Mouse (Mus musculus): ENCODE measurements around the gene Gpr150. TPM values are rescaled to one million over a fixed set of nuclear protein-coding genes. Genes with fewer than 3 reads are reported as not detected.

Gpr150 gene
- polyA plus RNA-seq, 1 experiment from 2014 or later = 0.08 TPM

DNA sequence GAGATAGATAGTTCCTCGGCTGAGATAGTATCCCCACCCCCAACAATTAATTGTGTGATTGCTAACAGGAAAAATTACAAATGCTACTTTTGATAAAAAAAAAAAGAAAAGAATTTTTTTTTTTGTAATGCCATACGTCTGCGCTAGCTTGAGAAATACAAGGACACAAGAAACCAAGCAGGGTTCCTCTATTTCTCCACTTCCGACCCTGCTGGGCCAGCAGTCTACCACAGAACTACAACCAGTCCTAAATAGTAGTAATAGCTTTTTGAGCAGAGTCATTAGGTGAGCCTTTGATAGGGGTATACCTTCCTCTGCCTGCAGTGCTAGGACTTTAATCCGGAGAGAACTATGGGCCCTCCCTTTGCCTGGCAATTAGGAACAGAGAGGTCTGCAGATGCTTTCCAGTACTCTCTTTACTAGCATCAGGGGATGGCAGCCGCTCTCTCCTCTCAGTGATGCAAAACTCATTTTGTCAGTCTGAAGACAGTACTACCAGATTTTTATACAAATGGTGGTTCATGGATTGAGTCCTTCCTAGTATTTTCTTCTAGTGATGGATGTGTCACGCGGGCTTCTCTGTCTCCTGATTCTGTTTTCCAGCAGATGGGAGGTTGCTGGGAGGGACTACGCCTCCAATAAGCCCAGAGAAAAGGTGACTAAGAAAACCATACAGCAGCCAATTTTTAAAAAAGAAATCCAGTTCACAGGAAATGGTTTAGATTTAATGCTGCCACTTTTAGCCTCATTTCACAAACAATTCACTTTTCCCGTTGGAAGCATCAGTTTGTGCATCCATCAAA is 672 bp upstream of the Gpr150 start:
- Histone ChIP-seq H3K4me2 (no peak overlapping the region), H3K9me3 (replicated peaks) (no peaks in the 10 kb centered on the region; the same call in 1 of the 2 replicates), H3K27me3 (replicated peaks) (peaks cover 57% of the 10 kb centered on the region), H3K9ac (no peak overlapping the region), H3K27ac (ENCODE audit: poor library complexity, severe bottlenecking) (no peak overlapping the region), H3K4me3 (no peak overlapping the region), H3K36me3 (peaks cover 3% of the 10 kb centered on the region), H3K4me1 (replicated peaks) (peaks cover 11% of the 10 kb centered on the region)
- ATAC-seq (ENCODE audit: insufficient number of reproducible peaks, low FRiP score) = no peak
- WGBS = 68% methylated on average over 10 of the region's 10 CpGs

DNA sequence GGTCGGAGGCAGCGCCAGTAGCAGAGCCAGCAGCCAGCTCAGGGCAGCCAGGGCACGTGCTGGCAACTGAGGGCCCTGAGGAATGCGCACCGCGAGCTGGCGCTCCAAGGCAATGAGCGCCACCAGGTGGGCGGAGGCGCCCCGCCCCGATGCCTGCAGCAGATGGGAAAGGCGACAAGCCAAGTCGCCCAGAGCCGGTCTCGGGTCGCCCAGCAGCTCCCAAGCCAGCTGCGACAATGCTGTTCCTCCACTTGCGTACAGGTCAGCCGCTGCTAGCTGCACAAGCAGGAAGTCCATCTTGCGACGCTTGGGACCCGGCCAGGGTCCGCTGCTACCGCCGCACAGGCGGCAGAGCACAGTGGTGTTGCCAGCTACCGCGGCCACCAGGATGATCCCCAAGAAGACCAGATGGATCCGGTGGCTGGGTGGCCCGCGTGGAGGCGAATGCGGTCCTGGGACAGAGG is 503 bp downstream of the Gpr150 start:
- WGBS = under 1% methylated on average over 34 of the region's 34 CpGs
- Histone ChIP-seq H3K9me3 (replicated peaks) (no peaks in the 10 kb centered on the region; the same call in 1 of the 2 replicates), H3K4me1 (replicated peaks) (peaks cover 11% of the 10 kb centered on the region), H3K27me3 (replicated peaks) (peaks cover 60% of the 10 kb centered on the region), H3K27ac (ENCODE audit: poor library complexity, severe bottlenecking) (no peak overlapping the region), H3K4me3 (peak overlapping the region; percentile 53), H3K4me2 (peak overlapping the region; percentile 99), H3K9ac (peak overlapping the region; percentile 38), H3K36me3 (no peaks in the 10 kb centered on the region)
- peak; percentile 84 for ATAC-seq (ENCODE audit: insufficient number of reproducible peaks, low FRiP score)

DNA sequence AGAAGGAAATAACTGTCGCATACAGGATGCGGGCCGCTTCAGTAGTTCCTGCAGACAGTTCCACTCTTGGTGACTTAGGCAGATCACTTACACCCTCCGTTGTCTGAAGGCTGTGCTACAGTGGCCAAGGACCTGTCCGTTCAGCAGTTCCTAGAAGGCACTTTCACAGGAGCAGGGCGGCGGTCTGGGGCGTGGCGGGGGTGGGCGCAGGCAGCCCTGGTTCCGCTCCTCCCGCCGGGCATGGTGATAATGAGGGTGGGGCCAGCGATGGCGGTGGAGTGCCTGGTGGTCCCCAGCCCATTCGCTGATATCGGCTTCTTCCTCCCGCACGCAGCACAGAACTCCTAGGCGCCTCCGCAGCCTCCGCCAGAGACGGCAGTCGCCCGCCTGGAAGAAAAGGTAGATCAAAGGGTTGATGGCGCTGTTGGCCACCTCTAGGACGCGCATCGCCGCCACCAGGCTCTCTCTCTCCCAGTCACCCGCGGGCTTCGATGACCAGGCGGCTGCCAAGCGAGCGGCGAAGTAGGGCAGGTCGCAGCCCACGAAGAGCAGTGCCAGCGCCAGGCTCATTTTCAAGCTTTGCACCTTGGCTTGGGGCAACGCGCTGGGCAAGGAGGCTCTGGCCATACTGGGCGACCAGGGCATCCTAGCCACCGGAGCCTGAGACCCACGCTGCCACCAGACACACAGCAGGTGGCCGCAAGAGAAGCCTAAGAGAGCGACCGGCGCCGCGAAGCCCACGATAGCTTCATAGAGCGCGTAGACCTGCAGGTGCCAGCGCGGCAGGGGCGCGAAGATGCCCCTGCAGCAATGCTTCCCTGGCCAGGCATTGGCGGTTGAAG is 1.2 kb downstream of the Gpr150 start:
- under 1% methylated on average over 59 of the region's 59 CpGs for WGBS
- Histone ChIP-seq H3K9me3 (replicated peaks) (no peaks in the 10 kb centered on the region; the same call in 1 of the 2 replicates), H3K4me2 (peak overlapping the region; percentile 99), H3K27me3 (replicated peaks) (peaks cover 60% of the 10 kb centered on the region), H3K9ac (peak overlapping the region; percentile 38), H3K27ac (ENCODE audit: poor library complexity, severe bottlenecking) (no peak overlapping the region), H3K4me1 (replicated peaks) (peaks cover 11% of the 10 kb centered on the region), H3K4me3 (peak overlapping the region; percentile 53), H3K36me3 (no peaks in the 10 kb centered on the region)
- peak; percentile 83 for ATAC-seq (ENCODE audit: insufficient number of reproducible peaks, low FRiP score)

DNA sequence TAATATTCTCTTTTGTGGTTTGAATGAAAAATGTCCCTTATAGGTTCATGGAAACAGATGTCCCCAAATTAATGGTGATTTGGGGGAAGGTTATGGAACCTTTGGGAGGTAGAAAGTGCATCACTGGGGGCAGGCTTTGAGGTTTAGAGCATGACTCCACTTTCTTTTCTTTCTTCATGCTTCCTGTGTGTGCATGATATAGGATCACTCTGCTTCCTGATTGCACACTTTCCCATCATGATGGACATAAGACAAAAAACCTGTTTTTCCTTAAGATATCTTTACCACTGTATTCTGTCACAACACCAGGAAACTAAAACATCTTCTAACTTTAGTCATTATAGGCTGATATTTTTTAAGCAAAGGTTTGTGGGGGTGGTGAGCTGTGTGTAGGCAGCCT is 11.8 kb downstream of the Gpr150 start:
- ATAC-seq (ENCODE audit: insufficient number of reproducible peaks, low FRiP score) = no peak
- no peak overlapping the region for H3K4me3 ChIP-seq

DNA sequence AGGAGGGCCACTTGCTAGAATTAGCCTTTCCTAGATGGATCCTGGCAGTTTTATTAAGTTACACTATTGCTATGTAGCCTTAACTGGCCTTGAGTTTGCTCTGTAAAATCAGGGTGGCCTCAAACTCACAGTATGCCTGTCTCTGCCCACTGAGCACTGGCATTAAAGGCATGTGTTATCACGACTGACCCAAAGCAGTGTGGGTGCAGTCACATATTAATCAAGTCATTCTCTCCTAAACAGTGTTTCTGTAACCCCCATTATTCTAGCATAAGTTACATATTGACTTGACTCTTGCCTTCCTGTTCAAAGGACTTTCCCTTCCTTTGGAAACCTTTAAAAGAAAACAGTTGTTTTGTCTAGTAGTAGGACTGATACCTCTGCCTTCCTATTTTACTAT is 14.3 kb downstream of the Gpr150 start:
- no peaks in the 10 kb centered on the region for H3K9me3 ChIP-seq (replicated peaks)
- no peaks in the 10 kb centered on the region for H3K4me1 ChIP-seq (replicated peaks)
- H3K4me2 ChIP-seq = no peak overlapping the region
- H3K27ac ChIP-seq (ENCODE audit: poor library complexity, severe bottlenecking) = no peak overlapping the region
- no peaks in the 10 kb centered on the region for H3K27me3 ChIP-seq (replicated peaks)
- 53% methylated on average over 1 of the region's 1 CpGs for WGBS
- no peak overlapping the region for H3K9ac ChIP-seq
- ATAC-seq (ENCODE audit: insufficient number of reproducible peaks, low FRiP score) = no peak
- H3K4me3 ChIP-seq = no peak overlapping the region
- H3K36me3 ChIP-seq = no peaks in the 10 kb centered on the region

More for the DNA sequence above, 11.8 kb downstream of the Gpr150 start:
- H3K4me2 ChIP-seq = no peak overlapping the region
- no peak overlapping the region for H3K27ac ChIP-seq (ENCODE audit: poor library complexity, severe bottlenecking)
- H3K4me1 ChIP-seq (replicated peaks) = no peaks in the 10 kb centered on the region
- no peaks in the 10 kb centered on the region for H3K9me3 ChIP-seq (replicated peaks)
- H3K27me3 ChIP-seq (replicated peaks) = no peaks in the 10 kb centered on the region
- no peak overlapping the region for H3K9ac ChIP-seq
- H3K36me3 ChIP-seq = no peaks in the 10 kb centered on the region

DNA sequence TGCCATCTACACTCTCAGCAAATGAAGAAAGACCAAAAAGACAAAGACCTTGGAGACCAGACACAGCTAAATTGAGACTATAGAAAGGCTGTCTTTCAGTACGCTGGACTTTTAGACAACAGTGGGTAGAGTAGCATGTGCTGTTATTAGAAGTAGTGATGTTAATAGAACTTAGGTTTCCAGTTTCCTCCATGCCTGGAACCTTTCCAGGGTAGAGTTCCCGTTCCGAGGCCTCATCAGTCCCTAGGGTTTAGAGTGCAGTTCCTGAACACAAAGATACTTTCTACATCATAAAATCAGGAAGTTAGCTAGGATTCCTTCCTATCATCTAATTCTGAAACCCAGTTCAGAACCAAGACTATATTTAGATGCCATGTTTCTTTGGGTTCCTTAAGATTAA is 32.2 kb downstream of the Gpr150 start:
- no peaks in the 10 kb centered on the region for H3K36me3 ChIP-seq
- H3K4me3 ChIP-seq = no peak overlapping the region
- H3K27me3 ChIP-seq (replicated peaks) = no peaks in the 10 kb centered on the region
- H3K9me3 ChIP-seq (replicated peaks) = no peaks in the 10 kb centered on the region
- no peak overlapping the region for H3K9ac ChIP-seq
- WGBS = 66% methylated on average over 3 of the region's 3 CpGs
- H3K27ac ChIP-seq (ENCODE audit: poor library complexity, severe bottlenecking) = no peak overlapping the region
- no peak for ATAC-seq (ENCODE audit: insufficient number of reproducible peaks, low FRiP score)
- H3K4me2 ChIP-seq = no peak overlapping the region
- no peaks in the 10 kb centered on the region for H3K4me1 ChIP-seq (replicated peaks)

DNA sequence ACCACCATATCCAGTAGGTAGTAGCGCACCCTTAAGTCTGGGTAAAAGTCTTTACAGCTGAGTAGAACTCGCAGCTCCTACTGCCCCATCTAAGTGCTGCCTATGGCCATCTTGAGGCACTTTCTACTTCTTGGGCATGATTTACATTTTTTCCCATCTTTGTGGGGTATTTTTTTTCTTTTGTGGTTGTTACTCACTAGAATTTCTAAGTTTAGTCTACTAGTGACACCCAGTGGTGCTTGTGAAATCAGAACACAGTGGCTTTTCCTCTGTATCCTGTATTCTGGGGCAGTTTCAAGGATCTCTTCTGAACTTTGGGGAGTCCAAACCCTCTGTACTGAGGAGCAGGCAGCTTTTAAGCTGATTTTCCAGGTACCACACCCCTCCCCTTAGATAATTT is 35.0 kb downstream of the Gpr150 start:
- H3K9ac ChIP-seq = no peak overlapping the region
- H3K9me3 ChIP-seq (replicated peaks) = no peaks in the 10 kb centered on the region
- peaks cover 3% of the 10 kb centered on the region; the same call in 1 of the 2 replicates for H3K4me1 ChIP-seq (replicated peaks)
- no peak overlapping the region for H3K27ac ChIP-seq (ENCODE audit: poor library complexity, severe bottlenecking)
- H3K36me3 ChIP-seq = no peaks in the 10 kb centered on the region
- 91% methylated on average over 2 of the region's 2 CpGs for WGBS
- no peak for ATAC-seq (ENCODE audit: insufficient number of reproducible peaks, low FRiP score)
- no peaks in the 10 kb centered on the region for H3K27me3 ChIP-seq (replicated peaks)
- H3K4me3 ChIP-seq = no peak overlapping the region
- H3K4me2 ChIP-seq = no peak overlapping the region

DNA sequence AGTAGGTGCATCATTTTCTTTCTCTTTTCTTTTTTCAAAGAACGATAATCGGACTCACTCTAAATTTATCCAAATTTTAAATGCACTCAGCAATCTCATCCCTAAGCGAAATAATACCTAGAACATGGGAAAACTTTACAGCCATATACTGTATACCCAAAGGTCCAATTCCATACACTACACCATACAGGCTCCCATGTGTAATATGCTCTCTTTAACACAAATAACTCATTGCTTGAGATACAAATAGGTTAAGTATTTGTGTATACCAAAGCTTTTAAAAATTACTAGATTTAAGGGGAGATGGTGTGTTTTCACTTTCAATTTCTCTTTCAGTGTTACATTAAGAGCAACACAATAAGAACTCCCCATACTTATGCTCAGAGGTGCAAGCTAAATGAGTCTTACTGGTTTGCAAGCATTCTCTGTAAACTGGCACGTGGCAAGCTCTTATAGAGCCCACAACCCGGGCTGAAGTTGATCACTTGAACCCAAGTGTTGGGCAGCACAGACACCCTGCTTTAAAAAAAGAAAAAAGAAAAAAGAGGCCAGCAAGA is 37.9 kb downstream of the Gpr150 start:
- Histone ChIP-seq H3K36me3 (no peaks in the 10 kb centered on the region), H3K9ac (peak overlapping the region; percentile 86; the same call in 1 of the 2 replicates), H3K9me3 (replicated peaks) (no peaks in the 10 kb centered on the region), H3K4me3 (peak overlapping the region; percentile 71), H3K4me2 (peak overlapping the region; percentile 76), H3K4me1 (replicated peaks) (peaks cover 3% of the 10 kb centered on the region; the same call in 1 of the 2 replicates), H3K27me3 (replicated peaks) (no peaks in the 10 kb centered on the region), H3K27ac (ENCODE audit: poor library complexity, severe bottlenecking) (no peak overlapping the region)
- ATAC-seq (ENCODE audit: insufficient number of reproducible peaks, low FRiP score) = peak; percentile 36
- WGBS = 46% methylated on average over 5 of the region's 5 CpGs

DNA sequence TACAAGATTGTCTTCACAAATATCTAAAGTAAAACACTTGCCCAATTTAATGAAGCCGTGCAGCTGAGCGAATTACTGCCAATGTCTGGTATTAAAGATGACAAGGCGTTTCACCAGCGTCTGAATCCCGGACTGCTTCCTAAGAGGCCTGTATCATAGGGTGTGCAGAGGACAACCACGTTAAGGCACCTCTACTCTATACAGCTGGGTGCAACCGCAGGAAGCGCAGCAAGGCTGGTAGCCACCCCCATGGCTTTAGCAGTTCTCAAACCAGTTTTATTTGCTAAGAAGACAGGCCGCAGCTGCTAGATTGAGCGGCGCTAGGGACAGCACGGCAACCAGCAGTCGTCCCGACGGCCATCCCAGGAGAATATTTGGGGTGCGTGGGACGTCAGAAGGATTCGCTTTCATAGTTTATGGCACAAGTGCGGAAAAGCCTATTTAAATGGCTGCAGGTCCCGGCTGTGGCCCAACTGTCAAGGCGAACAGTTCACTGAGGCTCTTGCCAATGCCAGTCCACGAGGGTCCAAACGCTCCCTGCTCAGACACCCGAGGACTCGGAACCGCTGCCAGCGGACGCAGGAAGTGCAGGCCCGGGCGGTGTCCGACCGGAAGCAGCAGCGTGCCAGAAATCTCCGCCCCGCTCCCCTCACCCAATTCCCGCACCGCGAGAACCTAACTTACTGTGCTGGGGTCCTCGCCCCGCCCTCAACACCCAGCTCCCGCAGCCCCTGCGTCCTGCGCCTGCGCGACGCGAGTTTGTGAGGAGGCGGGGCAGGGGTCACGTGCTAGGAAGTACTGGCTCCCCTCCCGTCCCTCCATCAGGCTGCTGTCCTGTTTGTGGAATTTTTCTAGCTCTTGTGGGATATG is 38.6 kb downstream of the Gpr150 start, which contains the start of gene Rfesd:
TSS of gene Rfesd (minus strand) at position 746 of the 870 bp plus-strand sequence.
- Histone ChIP-seq H3K27ac (ENCODE audit: poor library complexity, severe bottlenecking) (peak within 1 kb of the TSS; percentile 92), H3K36me3 (no peaks in the 10 kb centered on the region), H3K27me3 (replicated peaks) (no peaks in the 10 kb centered on the region), H3K9me3 (replicated peaks) (no peaks in the 10 kb centered on the region), H3K4me2 (peak within 1 kb of the TSS; percentile 76), H3K9ac (peak within 1 kb of the TSS; percentile 86), H3K4me1 (replicated peaks) (peaks cover 3% of the 10 kb centered on the region; the same call in 1 of the 2 replicates), H3K4me3 (peak within 1 kb of the TSS; percentile 71)
- 1% methylated on average over 50 of the region's 50 CpGs for WGBS
- peak; percentile 97 for ATAC-seq (ENCODE audit: insufficient number of reproducible peaks, low FRiP score)

DNA sequence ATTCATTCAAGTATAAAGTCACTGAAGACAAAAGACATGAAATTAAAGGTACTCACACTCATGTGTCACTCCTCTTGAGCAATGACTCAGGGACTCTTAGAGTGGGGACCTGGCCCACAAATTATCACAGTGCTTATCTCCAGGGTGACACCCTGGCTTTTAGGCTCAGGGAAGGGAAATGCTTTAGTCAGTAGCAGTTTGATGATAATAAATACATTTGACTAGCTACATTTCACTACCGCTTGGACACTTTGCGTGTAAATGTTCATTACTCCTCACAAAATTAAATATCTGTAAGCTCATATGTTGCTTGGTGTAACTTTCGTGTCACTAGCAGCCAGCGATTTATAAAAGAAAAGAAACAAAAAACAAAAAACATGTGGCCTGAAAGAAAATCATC is 39.3 kb downstream of the Gpr150 start:
- WGBS = 57% methylated on average over 4 of the region's 4 CpGs
- peak; percentile 52; the same call in 1 of the 2 replicates for ATAC-seq (ENCODE audit: insufficient number of reproducible peaks, low FRiP score)
- Histone ChIP-seq H3K27ac (ENCODE audit: poor library complexity, severe bottlenecking) (peak overlapping the region; percentile 92), H3K27me3 (replicated peaks) (no peaks in the 10 kb centered on the region), H3K9me3 (replicated peaks) (no peaks in the 10 kb centered on the region), H3K36me3 (no peaks in the 10 kb centered on the region), H3K9ac (peak overlapping the region; percentile 86), H3K4me3 (peak overlapping the region; percentile 71), H3K4me2 (peak overlapping the region; percentile 76), H3K4me1 (replicated peaks) (peaks cover 3% of the 10 kb centered on the region; the same call in 1 of the 2 replicates)
